In genomic region chr6:139569211-139569610, GRCm38 (mm10) we compare ENCODE assay signal across 17 mouse cellular contexts. TPM values are rescaled to one million over a fixed set of nuclear protein-coding genes. Genes with fewer than 3 reads are reported as not detected.
A peak's percentile ranks its signal among the peaks of the same experiment; 100 is the strongest.
DNase-seq lines count a peak whose midpoint lies in the region; ATAC-seq and TF ChIP-seq lines count a peak whose summit lies in the region.
"Had no signal": no experiment of that assay in that cellular context is flagged by ENCODE, and none has a peak within 500 bp of the region (broad histone marks: within the 10 kb centered on the region; RNA-seq: fewer than 3 reads in every experiment).

No protein-coding gene starts in this region.

- H3K27ac ChIP-seq in forebrain, embryonic 12.5 days, result no peak overlapping the region
- no peak overlapping the region for H3K27ac ChIP-seq in forebrain, postnatal 0 days (ENCODE audit: low read depth, low read length)
- H3K27ac ChIP-seq in kidney, postnatal 0 days, result no peak overlapping the region
- H3K27ac ChIP-seq in embryonic facial prominence, embryonic 12.5 days, result no peak overlapping the region
- H3K27ac ChIP-seq in limb, embryonic 11.5 days (replicated peaks; ENCODE audit: low read depth, low read length), result no peak overlapping the region
- H3K27ac ChIP-seq: embryonic facial prominence, embryonic 13.5 days; heart, embryonic 15.5 days; layer of hippocampus, adult 2 months; left cerebral cortex, adult 2 months had no signal

- H3K4me1 ChIP-seq in forebrain, embryonic 12.5 days, result no peaks in the 10 kb centered on the region
- H3K4me1 ChIP-seq in forebrain, postnatal 0 days (ENCODE audit: insufficient read depth), result no peaks in the 10 kb centered on the region
- peaks cover 4% of the 10 kb centered on the region; the same call in 1 of the 2 replicates for H3K4me1 ChIP-seq in kidney, postnatal 0 days (replicated peaks; ENCODE audit: insufficient read depth, low read length)
- 0 out of 2 replicates have a peak, but pooled peaks cover 6% of the 10 kb centered on the region for H3K4me1 ChIP-seq in embryonic facial prominence, embryonic 12.5 days
- H3K4me1 ChIP-seq in limb, embryonic 11.5 days (ENCODE audit: control insufficient read depth, insufficient read depth, low read length), result no peaks in the 10 kb centered on the region
- H3K4me1 ChIP-seq: heart, embryonic 15.5 days had no signal

- no peaks in the 10 kb centered on the region for H3K9me3 ChIP-seq in forebrain, embryonic 12.5 days
- H3K9me3 ChIP-seq in forebrain, postnatal 0 days (ENCODE audit: low read length), result no peaks in the 10 kb centered on the region
- H3K9me3 ChIP-seq in kidney, postnatal 0 days (replicated peaks; ENCODE audit: low read length), result no peaks in the 10 kb centered on the region
- no peaks in the 10 kb centered on the region for H3K9me3 ChIP-seq in embryonic facial prominence, embryonic 12.5 days
- no peaks in the 10 kb centered on the region for H3K9me3 ChIP-seq in limb, embryonic 11.5 days (ENCODE audit: control insufficient read depth, low read length)
- H3K9me3 ChIP-seq: embryonic facial prominence, embryonic 13.5 days; heart, embryonic 15.5 days had no signal

- H3K4me2 ChIP-seq in forebrain, embryonic 12.5 days, result no peak overlapping the region
- no peak overlapping the region for H3K4me2 ChIP-seq in forebrain, postnatal 0 days (ENCODE audit: low read depth)
- no peak overlapping the region for H3K4me2 ChIP-seq in kidney, postnatal 0 days (ENCODE audit: low read length)
- no peak overlapping the region for H3K4me2 ChIP-seq in embryonic facial prominence, embryonic 12.5 days (replicated peaks)
- no peak overlapping the region for H3K4me2 ChIP-seq in limb, embryonic 11.5 days (ENCODE audit: low read depth, severe bottlenecking)
- H3K4me2 ChIP-seq: embryonic facial prominence, embryonic 13.5 days; heart, embryonic 15.5 days had no signal

- H3K9ac ChIP-seq in forebrain, embryonic 12.5 days, result no peak overlapping the region
- H3K9ac ChIP-seq in forebrain, postnatal 0 days, result no peak overlapping the region
- no peak overlapping the region for H3K9ac ChIP-seq in kidney, postnatal 0 days (ENCODE audit: low read depth, low read length)
- no peak overlapping the region for H3K9ac ChIP-seq in embryonic facial prominence, embryonic 12.5 days
- no peak overlapping the region for H3K9ac ChIP-seq in limb, embryonic 11.5 days (ENCODE audit: low read length)
- H3K9ac ChIP-seq: embryonic facial prominence, embryonic 13.5 days; heart, embryonic 15.5 days had no signal

- DNase-seq in forebrain, postnatal 0 days, result no peak
- DNase-seq in kidney, postnatal 0 days (ENCODE audit: low spot score), result peak; percentile 54
- no peak for DNase-seq in kidney, postnatal 10 days
- DNase-seq in limb, embryonic 11.5 days (ENCODE audit: low spot score), result peak; percentile 68
- no peak for DNase-seq in spleen, postnatal 14 days (ENCODE audit: low spot score in 2 of 2)
- no peak for DNase-seq in thymus, postnatal 10 days (ENCODE audit: low spot score in 2 of 2)
- DNase-seq: cerebellum, adult 9-10 months; lung, adult 18-20 months; lung, postnatal 4 days had no signal

- WGBS in forebrain, embryonic 12.5 days, result 33% methylated on average over 7 of the region's 7 CpGs
- 29% methylated on average over 7 of the region's 7 CpGs for WGBS in forebrain, postnatal 0 days
- 17% methylated on average over 7 of the region's 7 CpGs for WGBS in kidney, postnatal 0 days
- 24% methylated on average over 7 of the region's 7 CpGs for WGBS in embryonic facial prominence, embryonic 12.5 days
- WGBS in limb, embryonic 11.5 days, result 14% methylated on average over 7 of the region's 7 CpGs

- no peak for TF ChIP-seq CTCF in forebrain, postnatal 0 days (IDR thresholded peaks at IDR 0.05; ENCODE audit: low read depth)
- TF ChIP-seq CTCF in kidney, postnatal 0 days (IDR thresholded peaks at IDR 0.05; ENCODE audit: low read depth), result no peak

- H3K4me3 ChIP-seq in forebrain, embryonic 12.5 days (replicated peaks), result no peak overlapping the region
- no peak overlapping the region for H3K4me3 ChIP-seq in forebrain, postnatal 0 days (ENCODE audit: low read depth, low read length)
- H3K4me3 ChIP-seq in kidney, postnatal 0 days (replicated peaks; ENCODE audit: low read depth, low read length), result no peak overlapping the region
- H3K4me3 ChIP-seq in embryonic facial prominence, embryonic 12.5 days, result no peak overlapping the region
- no peak overlapping the region for H3K4me3 ChIP-seq in limb, embryonic 11.5 days (ENCODE audit: low read depth, low read length)
- H3K4me3 ChIP-seq: embryonic facial prominence, embryonic 13.5 days; heart, embryonic 15.5 days; layer of hippocampus, adult 2 months; left cerebral cortex, adult 2 months; myocyte had no signal

- H3K36me3 ChIP-seq in forebrain, embryonic 12.5 days (replicated peaks), result no peaks in the 10 kb centered on the region
- no peaks in the 10 kb centered on the region for H3K36me3 ChIP-seq in forebrain, postnatal 0 days (ENCODE audit: insufficient read depth)
- no peaks in the 10 kb centered on the region for H3K36me3 ChIP-seq in kidney, postnatal 0 days (ENCODE audit: insufficient read depth, low read length)
- no peaks in the 10 kb centered on the region for H3K36me3 ChIP-seq in embryonic facial prominence, embryonic 12.5 days
- no peaks in the 10 kb centered on the region for H3K36me3 ChIP-seq in limb, embryonic 11.5 days (ENCODE audit: control insufficient read depth, insufficient read depth, low read length)
- H3K36me3 ChIP-seq: embryonic facial prominence, embryonic 13.5 days; heart, embryonic 15.5 days had no signal

- ATAC-seq in forebrain, embryonic 12.5 days (ENCODE audit: low FRiP score), result 0 out of 2 replicates have a peak, but pooled peaks have one; percentile 41
- no peak for ATAC-seq in forebrain, postnatal 0 days
- ATAC-seq in kidney, postnatal 0 days (replicated peaks; ENCODE audit: low FRiP score, low read depth), result peak; percentile 72
- 0 out of 2 replicates have a peak, but pooled peaks have one; percentile 56 for ATAC-seq in embryonic facial prominence, embryonic 12.5 days (ENCODE audit: insufficient number of reproducible peaks, insufficient read depth, low FRiP score, low TSS enrichment)
- peak; percentile 79 for ATAC-seq in limb, embryonic 11.5 days (ENCODE audit: insufficient number of reproducible peaks, low FRiP score, low TSS enrichment, low read depth)

- H3K27me3 ChIP-seq in forebrain, embryonic 12.5 days, result no peaks in the 10 kb centered on the region
- no peaks in the 10 kb centered on the region for H3K27me3 ChIP-seq in forebrain, postnatal 0 days (ENCODE audit: insufficient read depth, low read length)
- no peaks in the 10 kb centered on the region for H3K27me3 ChIP-seq in kidney, postnatal 0 days (ENCODE audit: insufficient read depth, low read length)
- no peaks in the 10 kb centered on the region for H3K27me3 ChIP-seq in embryonic facial prominence, embryonic 12.5 days
- H3K27me3 ChIP-seq in limb, embryonic 11.5 days (ENCODE audit: control insufficient read depth, insufficient read depth, low read length), result no peaks in the 10 kb centered on the region
- H3K27me3 ChIP-seq: embryonic facial prominence, embryonic 13.5 days; heart, embryonic 15.5 days had no signal

RNA-seq across cellular contexts. Expression of gene Pik3c2g, which starts 17.8 kb away (rescaled TPM):
- polyA plus RNA-seq in forebrain, embryonic 12.5 days (2016; fragmentation: Nextera tagmentation; extraction: Ambion mirVana), result 0.17 TPM in 1 of 2 replicates, not detected in the other
- 0.08 TPM in 1 of 2 replicates, not detected in the other for total RNA-seq in forebrain, postnatal 0 days (2014; rRNA removed)
- 0.25 and 0.39 TPM in 2 replicates for polyA plus RNA-seq in forebrain, postnatal 0 days (2015; fragmentation: Nextera tagmentation; extraction: Ambion mirVana)
- polyA plus RNA-seq in kidney, postnatal 0 days (2015; fragmentation: Nextera tagmentation; extraction: Ambion mirVana), result 0.28 and 0.60 TPM in 2 replicates
- polyA plus RNA-seq in embryonic facial prominence, embryonic 12.5 days (2016; fragmentation: Nextera tagmentation; extraction: Ambion mirVana), result 0.65 and 0.71 TPM in 2 replicates
- polyA plus RNA-seq in limb, embryonic 11.5 days (2014; fragmentation: Nextera tagmentation; extraction: Ambion mirVana), result 0.21 and 0.44 TPM in 2 replicates
- polyA plus RNA-seq: myocyte; spleen, adult 2 months had no signal

Comparison
In these comparisons a context has a peak if more than half of its experiments do, and no peak if none do; other contexts are left out.
1. DNase-seq: peak in kidney, postnatal 0 days (single experiment) and limb, embryonic 11.5 days (single experiment); none in forebrain, postnatal 0 days (single experiment), kidney, postnatal 10 days (single experiment), spleen, postnatal 14 days (0 of 2) and thymus, postnatal 10 days (0 of 2).